Mouse (Mus musculus) G1E-ER4 (cell line): Measurements from ENCODE around the gene Slc4a4. TPM values are rescaled to one million over a fixed set of nuclear protein-coding genes. Genes with fewer than 3 reads are reported as not detected.

Source experiments
- GATA1 ChIP-seq: IDR thresholded peaks from one replicate; pipeline ENCODE4 v1.8.0; 2012; ENCODE audit warnings: low read length, inconsistent platforms
- polyA plus RNA-seq: library from polyadenylated mRNA; stranded (reverse); fragments of >175 nt; gene quantifications from 2 replicates; pipeline ENCODE4 v1.2.3, GENCODE M21; 2012

Slc4a4 gene
- not detected in 2 replicates for polyA plus RNA-seq

- no peak for TF ChIP-seq GATA1
Measured at GRCm38 (mm10) chr5:88886668-88887555, at the start of gene Slc4a4. Gene Slc4a4, plus strand, starts transcription at chr5:88886818.

- TF ChIP-seq GATA1: no peak
Measured at GRCm38 (mm10) chr5:88840080-88840798, 46.4 kb upstream of the Slc4a4 start.

- no peak for TF ChIP-seq GATA1
Measured at GRCm38 (mm10) chr5:88857311-88857710, 29.3 kb upstream of the Slc4a4 start.

DNA sequence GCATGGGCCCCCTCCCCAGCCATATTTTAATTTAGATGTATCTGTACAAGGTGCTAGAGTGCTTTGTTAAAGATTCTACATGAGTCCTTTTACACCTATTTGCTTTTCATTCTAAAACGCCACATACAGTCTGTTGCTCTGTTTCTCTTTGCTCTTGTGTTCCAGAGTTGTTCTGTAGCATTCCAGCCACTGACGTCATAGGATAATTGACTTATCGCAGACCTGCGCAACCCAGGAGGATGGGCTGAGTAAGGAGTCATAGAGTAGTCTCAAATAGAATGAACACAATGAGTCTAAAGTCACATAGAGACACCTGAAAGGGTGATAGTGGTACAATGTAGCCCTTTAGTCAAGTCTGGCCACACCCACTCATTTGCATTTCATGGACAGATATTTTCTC, 28.8 kb upstream of the Slc4a4 start:
- TF ChIP-seq GATA1: no peak

GRCm38 (mm10) chr5:88858226-88858625, 28.4 kb upstream of the Slc4a4 start:
- TF ChIP-seq GATA1: no peak

DNA sequence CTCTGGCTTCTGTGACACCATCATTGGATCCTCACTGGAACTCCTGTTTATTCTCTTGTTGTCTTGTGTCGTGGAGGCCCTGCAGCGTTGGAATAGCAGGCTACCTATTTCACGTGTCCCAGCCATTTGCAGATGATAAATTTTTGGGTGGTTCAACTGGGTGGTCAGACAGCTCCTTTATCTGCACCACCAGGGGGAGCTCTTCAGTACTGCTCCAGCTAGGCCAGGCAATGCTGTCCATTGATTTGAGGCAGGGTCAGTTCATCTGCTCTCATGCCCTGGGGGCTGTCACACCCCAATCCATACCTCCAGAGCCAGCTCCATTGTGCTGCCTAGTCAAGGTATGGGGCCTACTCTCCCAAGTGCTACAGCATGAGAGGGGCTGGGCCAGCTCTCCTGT, 24.5 kb upstream of the Slc4a4 start:
- TF ChIP-seq GATA1: no peak

DNA sequence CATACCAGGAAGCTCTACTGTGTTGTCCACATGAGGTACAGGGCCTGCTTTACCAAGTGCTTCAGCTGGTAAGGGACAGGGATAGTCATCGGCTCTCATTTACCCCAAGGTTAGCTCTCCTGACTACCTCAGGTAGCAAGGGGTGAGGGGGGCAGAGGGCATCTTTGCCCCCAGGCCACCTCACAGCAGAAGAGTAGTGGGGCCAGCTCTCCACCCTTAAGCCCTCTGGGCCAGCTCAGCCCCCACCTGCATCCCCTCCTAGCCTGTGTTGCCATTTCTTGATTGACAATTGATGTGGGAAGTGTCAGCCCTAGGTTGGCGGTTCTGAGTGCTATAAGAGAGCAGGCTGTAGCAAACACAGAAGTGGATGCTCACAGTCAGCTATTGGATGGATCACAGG, 23.8 kb upstream of the Slc4a4 start:
- no peak for TF ChIP-seq GATA1

- TF ChIP-seq GATA1: no peak
Measured at GRCm38 (mm10) chr5:88884101-88884500, 2.5 kb upstream of the Slc4a4 start.

DNA sequence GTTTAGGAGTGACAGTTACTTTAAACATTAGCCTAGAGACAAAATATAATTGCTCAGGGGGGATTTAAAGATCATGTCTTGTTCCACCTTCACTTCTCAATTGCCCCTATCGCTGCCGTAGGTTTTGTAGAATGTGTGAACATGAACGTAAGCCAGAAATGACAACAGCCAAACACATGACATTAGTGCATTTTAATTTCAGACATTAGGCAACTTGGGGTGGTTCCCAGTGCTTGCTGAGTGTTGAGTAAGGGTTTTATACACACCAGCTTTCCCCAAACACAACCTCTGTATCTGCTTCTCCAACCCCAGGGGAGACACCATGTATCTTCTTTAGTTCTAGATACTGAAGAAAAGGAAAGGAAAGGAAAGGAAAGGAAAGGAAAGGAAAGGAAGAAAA, 1.1 kb upstream of the Slc4a4 start:
- no peak for TF ChIP-seq GATA1

GRCm38 (mm10) chr5:88885944-88886343, 674 bp upstream of the Slc4a4 start:
- no peak for TF ChIP-seq GATA1

DNA sequence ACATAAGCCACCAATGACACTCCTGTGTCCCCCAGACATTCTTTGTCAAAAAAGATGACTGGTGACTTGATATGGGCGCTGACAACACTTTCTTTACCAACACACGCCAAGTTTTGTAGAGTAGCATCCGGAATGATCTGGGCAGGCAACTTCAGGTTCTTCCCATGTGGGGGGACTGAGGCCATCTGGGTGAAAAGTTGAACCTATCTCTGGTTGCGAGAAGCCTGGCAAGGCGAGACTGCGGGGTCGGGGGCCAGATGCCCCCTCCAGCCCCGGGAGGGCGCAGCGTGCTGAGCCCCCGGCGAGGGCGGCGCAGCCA, 310 bp upstream of the Slc4a4 start:
- TF ChIP-seq GATA1: no peak

- no peak for TF ChIP-seq GATA1
Measured at GRCm38 (mm10) chr5:88887556-88888412, 1.2 kb downstream of the Slc4a4 start.

GRCm38 (mm10) chr5:88888413-88888700, 1.7 kb downstream of the Slc4a4 start:
- no peak for TF ChIP-seq GATA1

- no peak for TF ChIP-seq GATA1
Measured at GRCm38 (mm10) chr5:88889326-88889725, 2.7 kb downstream of the Slc4a4 start.

DNA sequence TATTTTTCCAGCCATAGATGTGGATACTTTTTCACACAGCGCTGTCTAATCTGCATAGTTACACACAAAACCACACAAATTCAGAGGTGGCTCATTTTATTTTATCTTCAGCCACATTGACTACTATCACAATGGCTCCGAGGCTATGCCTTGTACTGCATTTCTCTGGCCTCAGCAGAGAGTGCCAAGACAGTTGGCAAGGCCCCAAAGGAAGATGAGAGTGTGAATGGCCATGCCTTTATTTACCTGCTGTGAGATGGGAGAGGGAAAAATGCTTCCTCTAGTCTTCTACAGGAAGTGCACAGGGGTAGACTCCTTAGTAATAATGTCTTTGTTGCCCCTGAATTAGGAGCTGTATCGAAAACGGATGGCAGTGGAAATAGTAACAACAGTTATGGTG, 3.5 kb downstream of the Slc4a4 start:
- TF ChIP-seq GATA1: no peak

DNA sequence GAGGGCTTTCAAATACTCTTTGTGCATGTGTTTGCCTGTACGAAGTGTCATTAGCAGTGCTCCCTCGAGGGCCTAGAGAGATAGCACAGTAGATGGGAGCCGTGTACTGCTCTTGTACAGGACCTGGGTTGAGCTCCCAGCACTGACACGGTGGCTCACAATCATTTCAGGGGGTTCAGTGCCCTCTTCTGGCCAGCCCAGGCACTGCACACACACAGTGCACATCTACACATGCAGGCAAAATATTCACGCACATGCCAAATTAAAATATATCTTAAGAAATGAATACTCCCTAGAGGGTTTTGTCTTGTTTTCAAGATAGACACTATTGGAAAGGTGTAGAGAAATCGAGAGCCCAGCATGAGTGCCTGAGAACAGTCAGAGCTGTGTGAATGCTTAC, 10.0 kb downstream of the Slc4a4 start:
- no peak for TF ChIP-seq GATA1
